Mouse (Mus musculus) gastrocnemius, adult 18-20 months (tissue): Measurements from ENCODE around the gene Serpine2. TPM values are rescaled to one million over a fixed set of nuclear protein-coding genes. Genes with fewer than 3 reads are reported as not detected.

Experiments
- DNase-seq: peaks from one replicate; pipeline ENCODE4 v3.0.0; 2021; ENCODE audit warnings: low spot score
- long read RNA-seq, 2 experiments: library from polyadenylated mRNA; stranded (forward); transcript quantifications; one replicate each; pipeline ENCODE4 v2.0.0; 2021
- total RNA-seq, 2 experiments: library from RNA; stranded (reverse); gene quantifications; 2 replicates each; pipeline ENCODE4 v1.2.3; 2021

The Serpine2 gene
- total RNA-seq: 10 to 100 TPM; 78.7 to 89.6 TPM
- long read RNA-seq, experiment 1, transcript Serpine2-201 (9 exons, 2,210 nt): major isoform, 230 of 250 reads
- long read RNA-seq, experiment 1, partial matches to known transcripts: 8 of 250 reads
- long read RNA-seq, experiment 1, other reads (novel, unspliced or antisense): 12 of 250 reads
- long read RNA-seq, experiment 2, transcript Serpine2-201 (9 exons, 2,210 nt): major isoform, 142 of 154 reads
- long read RNA-seq, experiment 2, partial matches to known transcripts: 6 of 154 reads
- long read RNA-seq, experiment 2, other reads (novel, unspliced or antisense): 3 of 154 reads

DNA sequence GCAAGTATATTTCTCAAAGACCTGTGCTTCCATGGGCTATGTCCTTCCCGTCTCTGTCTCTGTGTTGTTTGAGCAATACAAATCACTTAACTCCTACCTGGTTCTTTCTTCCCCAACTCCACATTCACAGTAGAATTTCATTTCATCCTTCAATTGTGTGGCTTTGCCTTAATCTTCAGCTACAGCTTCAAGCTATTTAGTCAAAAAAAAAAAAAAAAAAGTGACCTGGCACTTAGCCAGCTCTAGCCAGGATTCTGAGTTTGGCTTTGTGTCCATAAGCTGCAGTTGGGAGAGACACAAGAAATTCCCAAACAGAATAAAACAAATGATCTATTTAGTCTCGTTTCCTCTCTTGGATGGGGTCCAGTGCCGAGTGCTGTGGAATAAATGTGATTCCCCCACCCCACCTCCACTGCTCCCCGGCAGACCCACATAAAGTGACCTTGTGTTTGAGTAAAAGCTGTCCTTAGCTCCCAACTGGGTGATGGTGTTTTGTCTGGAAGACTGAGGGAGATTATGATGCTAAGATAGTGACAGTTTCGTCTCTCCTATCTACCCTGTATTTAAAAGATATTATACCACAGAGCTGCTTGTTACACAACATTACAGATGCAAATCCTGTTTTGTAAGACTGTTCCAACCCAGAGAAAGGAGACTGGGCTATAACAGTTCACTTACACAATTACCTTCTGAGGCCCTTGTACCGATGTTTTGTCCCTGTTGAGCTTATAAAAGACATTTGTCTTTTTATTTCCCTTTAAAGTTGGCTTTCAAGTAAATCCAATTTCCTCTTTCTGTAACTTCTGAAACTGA, at the start of gene Serpine2:
Gene Serpine2, minus strand, starts transcription at position 51 of the 813 bp plus-strand sequence.
- no peak for DNase-seq

GRCm38 (mm10) chr1:79907811-79908210, 46.8 kb upstream of the Serpine2 start:
- DNase-seq: no peak

GRCm38 (mm10) chr1:79905241-79905640, 44.3 kb upstream of the Serpine2 start:
- no peak for DNase-seq

GRCm38 (mm10) chr1:79902901-79903300, 41.9 kb upstream of the Serpine2 start:
- DNase-seq: peak; percentile 50

- DNase-seq: no peak
These were observed 21.7 kb upstream of the Serpine2 start for GRCm38 (mm10) chr1:79882648-79883047.

DNA sequence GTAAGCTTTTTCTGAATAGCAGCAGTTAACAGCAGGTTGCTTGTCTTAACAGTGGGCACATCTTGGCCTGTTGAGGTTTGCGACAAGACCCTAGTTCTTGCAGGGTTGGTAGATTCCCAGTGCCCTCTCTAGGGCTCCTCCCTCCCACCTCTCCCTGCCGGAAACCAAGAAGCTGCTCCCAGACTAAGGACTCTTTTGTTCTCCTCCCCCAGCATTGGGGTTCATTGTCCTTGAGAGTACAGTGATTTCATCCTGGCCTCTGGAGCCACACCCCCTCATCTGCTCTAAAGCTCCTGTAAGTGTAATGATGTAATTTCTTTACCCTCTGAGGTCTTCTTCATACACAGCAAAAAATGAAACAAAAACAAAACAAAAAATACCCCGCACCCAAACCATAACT, 13.8 kb upstream of the Serpine2 start:
- no peak for DNase-seq

DNA sequence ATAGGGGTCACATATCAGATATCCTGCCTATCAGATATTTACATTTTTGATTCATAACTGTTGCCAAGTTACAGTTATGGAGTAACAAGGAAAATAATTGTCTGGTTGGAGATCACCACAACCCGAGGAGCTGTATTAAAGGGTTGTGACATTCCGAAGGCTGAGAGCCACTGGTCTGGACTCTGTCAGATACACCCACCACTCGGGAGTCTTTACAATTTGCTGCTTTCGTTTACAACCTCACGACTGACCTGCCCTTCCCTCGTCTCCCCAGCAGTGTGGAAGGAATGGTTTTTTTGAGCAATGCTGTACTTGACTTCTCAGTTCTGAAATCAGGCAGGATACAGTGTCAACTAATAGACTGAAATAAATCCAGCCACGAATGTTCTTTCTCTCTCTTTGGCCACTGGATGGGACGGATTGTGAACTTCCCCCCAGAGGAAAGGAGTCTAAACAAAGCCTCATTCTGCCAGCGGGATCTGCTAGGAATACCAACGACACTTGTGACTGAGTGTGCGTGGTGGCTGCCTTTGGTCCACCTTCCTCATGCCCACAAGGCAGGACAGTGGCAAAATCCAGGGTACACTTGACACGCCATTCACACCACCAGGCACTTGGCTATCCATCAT, 455 bp downstream of the Serpine2 start:
- no peak for DNase-seq

DNA sequence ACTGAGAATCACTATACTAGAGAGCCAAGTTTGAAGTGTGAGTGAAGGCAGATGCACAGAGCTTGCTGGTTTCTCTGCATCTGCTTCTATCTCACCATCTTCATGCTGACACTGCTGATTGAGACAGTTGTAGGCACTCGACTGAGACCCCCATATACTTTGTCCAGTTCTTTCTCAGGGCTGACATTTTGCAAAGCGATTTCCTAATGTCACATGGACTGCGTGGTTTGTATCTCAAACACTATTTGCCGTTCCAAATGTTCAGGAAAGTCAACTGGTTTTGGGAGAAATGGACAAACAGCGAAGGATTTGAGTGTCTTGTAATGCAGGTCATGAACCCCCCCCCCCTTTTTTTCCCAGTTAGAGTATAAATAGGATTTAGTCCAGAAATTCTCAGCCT, 1.0 kb downstream of the Serpine2 start:
- DNase-seq: no peak

DNA sequence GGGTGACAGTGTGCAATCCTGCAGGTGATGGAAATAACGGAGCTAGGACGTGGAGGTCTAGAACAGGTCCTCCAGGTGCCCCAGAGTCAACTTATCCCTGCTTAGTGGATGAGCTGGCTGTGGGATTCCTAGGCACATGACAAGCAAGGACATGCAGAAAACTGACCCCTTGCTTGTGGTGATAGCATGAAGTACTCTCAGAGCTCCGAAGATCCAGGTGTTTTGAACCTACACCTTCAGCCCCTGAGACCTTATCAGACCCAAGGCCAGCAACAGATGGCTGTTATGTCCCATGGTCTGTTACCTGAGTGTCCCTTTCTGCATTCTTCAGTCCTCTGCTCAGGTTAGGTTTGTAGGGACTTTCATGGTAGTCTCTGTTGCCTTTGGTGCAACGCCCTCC, 2.0 kb downstream of the Serpine2 start:
- no peak for DNase-seq

- DNase-seq: peak; percentile 31
These were observed 2.5 kb downstream of the Serpine2 start for GRCm38 (mm10) chr1:79858389-79858994.

DNA sequence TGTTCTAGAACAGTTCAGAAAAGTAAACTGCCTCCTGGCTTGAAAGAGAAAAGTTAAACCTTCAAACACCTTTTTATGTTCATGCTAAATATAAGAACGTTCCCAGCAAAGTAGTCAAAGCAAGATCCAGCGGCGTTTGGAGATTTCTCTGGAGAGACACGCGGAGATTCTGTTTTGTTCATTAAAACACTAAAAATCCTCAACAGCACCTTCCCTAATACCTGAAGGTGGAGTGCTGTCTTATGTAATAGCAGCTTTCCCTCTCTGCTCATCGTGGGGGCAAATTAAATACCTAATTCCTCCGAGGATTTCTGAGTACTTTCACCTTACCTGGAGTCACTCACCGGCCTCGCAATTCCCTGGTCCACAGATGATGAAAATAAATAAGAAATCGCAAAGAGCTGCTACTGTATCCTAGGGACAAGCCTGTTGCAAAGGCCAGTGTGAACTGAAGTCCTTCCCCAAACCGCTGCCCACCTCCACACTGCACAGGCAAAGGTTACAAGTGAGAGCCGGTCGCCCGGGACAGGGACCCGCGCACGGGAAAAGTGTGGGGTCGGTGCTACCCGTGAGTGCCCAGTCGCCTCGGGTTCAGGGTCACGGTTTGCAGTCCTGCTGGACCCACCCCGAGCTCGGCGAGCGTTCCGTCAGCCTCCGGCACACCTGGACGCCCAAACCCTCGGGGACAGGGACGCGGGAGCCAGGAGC, 3.1 kb downstream of the Serpine2 start:
- no peak for DNase-seq

GRCm38 (mm10) chr1:79856756-79857155, 4.2 kb downstream of the Serpine2 start:
- no peak for DNase-seq

- no peak for DNase-seq
These were observed 7.5 kb downstream of the Serpine2 start for GRCm38 (mm10) chr1:79853527-79853926.

DNA sequence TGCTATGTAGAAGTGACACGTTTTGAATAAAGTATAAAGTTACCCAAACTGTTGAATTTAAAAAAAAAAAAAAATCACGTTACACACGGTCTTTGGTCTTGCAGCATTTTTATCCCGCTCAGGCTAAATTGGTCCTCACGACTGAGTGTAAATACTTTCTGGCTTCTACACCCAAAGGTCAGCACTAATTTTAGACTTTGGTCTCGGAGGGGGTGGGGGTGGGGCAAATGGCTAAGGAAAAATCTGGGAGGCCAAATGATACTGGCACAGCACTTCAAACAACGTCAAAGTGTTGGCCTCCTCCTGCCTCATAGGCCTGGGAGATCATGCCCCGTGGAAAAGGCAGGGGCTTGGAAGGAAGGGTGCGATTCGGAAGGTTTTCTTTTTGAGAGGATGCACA, 10.6 kb downstream of the Serpine2 start:
- peak; percentile 48 for DNase-seq

DNA sequence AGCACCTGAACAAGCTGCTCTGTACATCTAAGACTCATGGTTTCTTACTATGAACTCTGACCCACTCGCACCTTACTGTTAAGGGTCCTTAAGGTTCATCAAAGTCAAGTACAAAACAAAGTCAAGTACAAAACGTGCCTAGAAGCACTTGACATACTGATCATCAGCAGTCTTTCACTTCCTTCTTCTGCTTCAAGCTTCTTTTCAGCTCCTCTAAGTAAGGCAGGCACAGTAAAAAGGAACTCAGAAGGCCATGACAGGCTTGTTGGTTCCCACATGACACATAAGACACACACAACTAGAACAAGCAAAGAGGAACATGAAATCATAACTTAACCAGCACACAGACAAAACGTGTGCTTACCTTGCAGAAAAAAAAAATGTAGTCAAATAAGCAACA, 12.3 kb downstream of the Serpine2 start:
- no peak for DNase-seq

GRCm38 (mm10) chr1:79846891-79847290, 14.1 kb downstream of the Serpine2 start:
- no peak for DNase-seq

GRCm38 (mm10) chr1:79832719-79833404, 28.1 kb downstream of the Serpine2 start:
- DNase-seq: no peak

- DNase-seq: peak; percentile 17
These were observed 36.9 kb downstream of the Serpine2 start for GRCm38 (mm10) chr1:79823951-79824633.

DNA sequence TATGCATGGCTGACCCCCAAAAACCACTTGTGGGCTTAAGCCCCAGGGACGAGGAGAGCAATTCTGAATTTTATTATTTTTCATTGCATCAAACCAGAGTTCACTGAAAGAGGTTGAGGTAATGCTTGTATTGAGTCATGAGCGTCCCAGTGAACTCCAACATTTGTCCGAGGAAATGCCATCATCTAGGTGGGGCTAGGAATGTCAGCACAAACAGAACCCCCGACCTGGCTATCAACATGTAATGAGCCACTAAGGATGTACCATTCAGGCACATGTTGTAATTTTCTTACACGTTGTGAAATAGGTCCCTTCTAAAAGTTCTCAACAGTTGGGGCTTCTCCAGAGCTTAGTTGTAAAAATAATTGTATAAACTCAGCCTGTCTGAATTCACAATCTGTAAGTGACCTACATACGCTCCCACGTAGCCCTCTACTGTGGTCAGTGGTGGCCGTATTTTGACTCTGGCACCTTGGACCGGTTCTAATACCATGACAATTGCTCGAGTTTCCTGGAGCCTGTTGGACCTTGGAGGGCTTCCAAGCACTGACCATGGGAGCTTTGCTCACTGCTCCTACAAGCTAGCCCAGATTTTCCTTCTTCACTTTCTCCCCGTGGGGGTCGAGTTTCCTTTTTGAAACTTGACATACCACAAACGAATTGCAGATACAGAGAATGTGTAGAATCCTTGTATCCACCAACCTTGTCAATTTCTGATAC, 38.0 kb downstream of the Serpine2 start:
- DNase-seq: peak; percentile 84
